Mouse (Mus musculus) bone marrow macrophage, adult 2 months (primary cell): ENCODE measurements around the gene Zbtb42. TPM values are rescaled to one million over a fixed set of nuclear protein-coding genes. Genes with fewer than 3 reads are reported as not detected.
A peak's percentile ranks its signal among the peaks of the same experiment; 100 is the strongest.

Experiments used
- H3K27ac ChIP-seq: 2 replicates; pipeline ENCODE4 v1.5.1; 2012; ENCODE audit warnings: low read depth, low read length; ENCODE audit not compliant: insufficient read depth
- H3K4me1 ChIP-seq: 2 replicates; pipeline ENCODE4 v1.6.1; 2012; ENCODE audit warnings: low read length; ENCODE audit not compliant: control insufficient read depth, insufficient read depth
- H3K4me3 ChIP-seq: 2 replicates; pipeline ENCODE4 v1.5.1; 2012; ENCODE audit warnings: mild to moderate bottlenecking, low read length, moderate library complexity; ENCODE audit not compliant: insufficient read depth
- CTCF ChIP-seq: IDR thresholded peaks from 2 replicates; pipeline ENCODE4 v1.5.1; 2012; ENCODE audit warnings: low read depth, mild to moderate bottlenecking, low read length, moderate library complexity
- POLR2A ChIP-seq: IDR thresholded peaks from 2 replicates; pipeline ENCODE4 v1.6.1; 2012; ENCODE audit warnings: mild to moderate bottlenecking, low read depth, low read length, borderline replicate concordance
- polyA plus RNA-seq: library from polyadenylated mRNA; stranded (reverse); fragments of >200 nt; gene quantifications from 2 replicates; pipeline ENCODE4 v1.2.4, GENCODE M21; 2012; ENCODE audit not compliant: missing spikeins, insufficient read depth, insufficient read length

Zbtb42 gene
- polyA plus RNA-seq, 1 experiment = 9.2 TPM

DNA sequence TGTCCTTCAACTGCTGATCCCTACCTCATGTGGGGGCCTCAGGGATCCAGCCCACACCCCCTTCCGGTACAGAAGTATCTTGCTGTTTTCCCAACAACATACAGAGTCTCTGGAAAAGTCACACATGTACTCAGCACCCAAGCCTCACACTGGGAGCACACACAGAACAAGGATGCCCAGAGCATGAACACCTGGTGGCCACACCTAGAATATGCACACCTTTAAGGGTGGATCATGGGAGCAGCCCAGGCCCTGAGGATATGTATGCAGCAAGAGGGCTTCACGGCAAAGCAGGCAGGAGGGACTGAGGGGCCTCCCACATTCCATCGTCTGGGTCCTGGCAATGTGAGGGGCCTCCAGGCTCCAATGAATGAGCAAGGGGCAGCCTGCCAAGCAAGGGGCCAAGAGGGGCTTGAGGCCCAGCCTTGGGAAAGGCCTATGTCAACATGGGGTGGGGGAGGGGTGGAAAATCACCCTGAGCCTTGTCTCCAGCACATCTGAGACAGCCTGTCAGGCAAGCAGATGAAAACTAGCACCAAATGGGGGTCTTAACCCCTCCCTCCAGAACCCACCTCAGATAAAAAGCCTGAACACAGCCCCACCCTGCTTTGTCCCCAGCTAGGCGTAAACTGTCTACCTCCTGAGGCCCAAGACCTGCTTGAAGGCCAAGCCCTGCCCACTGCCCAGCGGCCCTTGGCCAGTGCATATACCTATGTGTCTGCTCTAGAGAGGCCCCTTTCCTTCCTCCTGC, 17.9 kb upstream of the Zbtb42 start:
- H3K4me3 ChIP-seq = no peak overlapping the region
- peaks cover 6% of the 10 kb centered on the region for H3K4me1 ChIP-seq
- no peak overlapping the region for H3K27ac ChIP-seq
- no peak for TF ChIP-seq POLR2A
- TF ChIP-seq CTCF = no peak

DNA sequence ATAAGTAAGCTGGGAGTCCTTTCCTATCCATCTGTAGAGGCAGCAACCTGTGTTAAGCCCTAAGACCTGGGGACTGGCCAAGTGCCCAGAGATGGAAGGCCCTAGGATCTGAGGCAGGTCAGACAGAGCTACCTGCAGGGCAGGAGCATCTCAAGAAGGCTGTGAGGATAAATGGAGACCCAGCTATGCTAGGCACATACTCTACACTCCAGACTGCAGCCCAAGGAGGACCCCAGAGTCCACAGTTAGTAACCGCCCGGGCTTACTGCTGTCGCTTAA, 17.4 kb upstream of the Zbtb42 start:
- TF ChIP-seq POLR2A = no peak
- TF ChIP-seq CTCF = no peak
- no peak overlapping the region for H3K4me3 ChIP-seq
- no peak overlapping the region for H3K27ac ChIP-seq
- peaks cover 8% of the 10 kb centered on the region for H3K4me1 ChIP-seq

DNA sequence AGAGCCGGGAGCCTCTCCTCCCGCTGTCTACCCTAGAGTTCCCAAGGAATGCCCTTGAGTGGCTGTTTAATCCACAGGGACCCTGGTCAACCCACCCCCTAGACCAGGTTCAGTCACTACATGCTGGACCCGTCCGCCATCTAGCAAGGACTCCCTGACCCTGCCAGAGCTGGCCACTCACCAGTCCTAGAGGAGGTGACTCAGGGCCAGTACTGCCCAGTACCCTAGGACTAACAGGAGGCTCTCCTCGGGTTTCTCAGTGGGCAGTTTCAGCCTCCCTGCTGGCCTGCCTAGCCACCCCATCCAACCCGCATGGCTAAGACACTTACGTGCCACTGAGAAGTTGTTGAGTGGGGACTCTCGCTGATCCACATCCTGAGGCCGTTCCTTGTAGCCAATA, 16.8 kb upstream of the Zbtb42 start:
- TF ChIP-seq POLR2A (no peak), CTCF (no peak)
- Histone ChIP-seq H3K4me1 (peaks cover 13% of the 10 kb centered on the region), H3K4me3 (no peak overlapping the region), H3K27ac (no peak overlapping the region)

DNA sequence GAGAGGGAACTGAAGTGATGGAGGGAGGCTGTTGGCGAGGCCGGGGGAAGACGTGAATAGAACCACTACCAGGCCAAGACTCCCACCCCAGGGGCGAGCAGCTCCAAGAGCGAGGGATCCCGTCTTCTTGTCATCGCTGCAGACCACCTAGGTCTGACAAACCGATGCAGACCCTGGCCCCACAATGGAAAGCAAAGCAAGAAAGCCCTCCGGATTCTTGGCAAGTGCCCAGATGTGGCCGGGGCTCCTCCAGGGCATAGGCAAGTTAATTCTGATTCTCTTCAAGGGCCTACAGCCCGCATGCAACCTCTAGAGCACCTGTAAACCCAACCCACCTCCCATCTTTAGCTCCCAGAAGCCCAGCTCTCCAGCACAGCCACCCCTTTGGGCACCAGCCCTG, 15.3 kb upstream of the Zbtb42 start:
- Histone ChIP-seq H3K27ac (no peak overlapping the region), H3K4me3 (no peak overlapping the region), H3K4me1 (peaks cover 21% of the 10 kb centered on the region)
- TF ChIP-seq CTCF (no peak), POLR2A (no peak)

DNA sequence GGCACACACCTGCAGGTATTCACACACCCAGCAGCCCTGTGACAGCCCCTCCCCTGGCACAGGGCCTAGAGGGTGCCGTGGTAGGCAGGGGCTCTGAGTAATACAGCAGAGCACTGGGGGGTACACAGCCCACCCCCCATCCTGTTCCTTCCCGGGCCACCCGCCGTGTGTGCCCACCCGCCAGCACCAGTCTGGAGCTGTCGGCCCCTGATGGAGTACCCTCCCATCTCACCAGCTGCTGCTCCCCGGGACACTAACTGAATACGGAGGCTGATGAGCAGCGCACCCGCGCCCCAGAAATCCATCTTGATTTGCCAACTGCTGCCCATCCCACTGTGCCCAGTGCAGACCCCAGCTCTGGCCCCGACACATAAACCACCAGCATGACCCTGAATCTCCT, 14.9 kb upstream of the Zbtb42 start:
- Histone ChIP-seq H3K4me3 (no peak overlapping the region), H3K27ac (no peak overlapping the region), H3K4me1 (peaks cover 25% of the 10 kb centered on the region)
- TF ChIP-seq POLR2A (no peak), CTCF (no peak)

DNA sequence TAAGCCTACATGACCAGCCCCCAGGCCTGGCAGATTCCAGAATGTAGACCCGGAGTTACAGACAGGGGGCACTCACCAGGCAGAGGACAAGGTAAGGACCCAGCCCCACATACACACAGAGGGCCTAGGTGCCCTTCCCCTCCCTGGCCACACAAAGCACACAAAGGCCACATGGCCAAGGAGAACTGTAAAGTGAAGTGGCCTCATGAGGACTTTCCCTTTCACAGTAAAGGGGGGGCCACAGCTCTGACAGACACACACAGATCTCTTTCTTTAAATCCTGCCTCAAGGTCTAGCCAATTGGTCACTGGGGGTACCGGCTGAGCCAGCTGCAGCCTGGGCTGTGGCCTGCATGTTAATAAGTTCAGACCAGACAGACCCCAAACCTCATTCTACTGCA, 14.5 kb upstream of the Zbtb42 start:
- TF ChIP-seq POLR2A (no peak), CTCF (no peak)
- H3K4me1 ChIP-seq = peaks cover 29% of the 10 kb centered on the region

DNA sequence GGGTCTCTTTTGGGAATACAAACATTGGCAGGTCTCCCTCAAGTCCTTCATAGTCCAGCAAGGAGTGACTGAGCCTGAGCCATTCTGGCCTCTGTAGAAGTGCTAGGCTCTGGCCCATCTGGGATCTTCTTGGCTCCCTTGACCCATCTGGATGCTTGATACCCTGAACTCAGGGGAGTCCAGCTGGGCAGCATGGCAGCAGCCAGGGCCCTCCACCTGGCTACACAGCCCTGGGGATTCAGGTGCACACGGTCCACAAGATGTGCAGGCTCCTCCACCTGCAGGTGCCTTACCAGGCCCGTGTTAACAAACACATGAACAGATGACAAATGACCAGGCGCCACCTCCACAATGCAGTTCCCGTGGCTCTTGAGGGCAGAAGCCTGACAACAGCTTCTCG, 14.0 kb upstream of the Zbtb42 start:
- TF ChIP-seq CTCF = no peak
- no peak for TF ChIP-seq POLR2A
- no peak overlapping the region for H3K4me3 ChIP-seq
- H3K4me1 ChIP-seq = peaks cover 35% of the 10 kb centered on the region
- H3K27ac ChIP-seq = no peak overlapping the region

More for the DNA sequence above, 14.5 kb upstream of the Zbtb42 start:
- Histone ChIP-seq H3K27ac (no peak overlapping the region), H3K4me3 (no peak overlapping the region)

DNA sequence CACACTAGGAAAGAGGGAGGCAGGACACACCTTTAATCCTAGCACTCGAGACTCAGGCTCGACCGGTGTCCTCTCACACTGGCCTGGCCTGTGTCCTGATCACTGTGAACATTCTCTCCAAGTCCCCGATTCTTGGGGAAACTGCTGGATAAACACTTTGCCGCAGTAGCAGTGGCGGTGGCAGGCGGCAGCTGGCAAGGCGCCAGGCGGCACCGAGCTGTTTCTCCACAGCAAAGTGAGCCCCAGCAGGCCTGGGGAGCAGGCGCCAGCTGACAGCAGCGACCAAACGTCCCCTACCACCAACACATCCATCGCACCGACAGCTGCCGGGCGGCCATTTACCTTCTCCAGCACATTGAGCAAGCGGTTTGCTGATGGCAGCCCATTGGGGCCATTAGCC, 13.2 kb upstream of the Zbtb42 start:
- TF ChIP-seq POLR2A (no peak), CTCF (no peak)
- H3K4me3 ChIP-seq = no peak overlapping the region
- peaks cover 43% of the 10 kb centered on the region for H3K4me1 ChIP-seq
- H3K27ac ChIP-seq = no peak overlapping the region

DNA sequence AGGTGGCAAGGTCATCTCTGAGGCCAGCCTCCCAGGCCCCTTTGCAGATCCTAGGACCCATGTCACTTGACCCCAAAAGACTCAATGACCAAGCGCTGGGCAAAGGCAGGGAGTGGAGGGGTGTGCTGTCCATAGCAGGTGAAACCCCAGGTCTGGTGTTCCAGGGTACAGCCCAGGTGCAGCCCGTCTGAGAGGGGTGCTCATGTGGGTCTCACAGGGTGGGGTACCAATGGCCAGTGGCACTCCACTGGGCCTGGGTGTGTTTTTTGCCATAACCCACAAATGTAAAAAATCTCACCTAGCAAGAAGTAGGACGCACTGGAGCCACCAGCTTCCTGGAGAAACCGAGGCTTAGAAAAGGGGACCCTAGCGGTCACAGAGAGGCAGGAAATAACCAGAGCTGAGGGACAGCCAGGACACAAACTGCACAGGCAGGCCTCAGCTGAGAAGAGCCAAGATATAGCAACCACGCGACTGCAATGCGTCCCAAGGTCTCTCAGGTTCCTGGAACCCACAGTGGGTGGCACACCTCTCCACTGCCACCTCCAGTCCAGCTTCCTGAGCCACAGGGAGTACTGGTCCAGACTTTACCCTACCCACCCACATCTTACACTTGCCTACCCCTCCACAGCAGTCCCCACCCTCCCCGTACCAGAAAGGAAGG, 12.6 kb upstream of the Zbtb42 start:
- Histone ChIP-seq H3K4me3 (no peak overlapping the region), H3K27ac (no peak overlapping the region), H3K4me1 (peaks cover 48% of the 10 kb centered on the region)
- TF ChIP-seq POLR2A (no peak), CTCF (no peak)

DNA sequence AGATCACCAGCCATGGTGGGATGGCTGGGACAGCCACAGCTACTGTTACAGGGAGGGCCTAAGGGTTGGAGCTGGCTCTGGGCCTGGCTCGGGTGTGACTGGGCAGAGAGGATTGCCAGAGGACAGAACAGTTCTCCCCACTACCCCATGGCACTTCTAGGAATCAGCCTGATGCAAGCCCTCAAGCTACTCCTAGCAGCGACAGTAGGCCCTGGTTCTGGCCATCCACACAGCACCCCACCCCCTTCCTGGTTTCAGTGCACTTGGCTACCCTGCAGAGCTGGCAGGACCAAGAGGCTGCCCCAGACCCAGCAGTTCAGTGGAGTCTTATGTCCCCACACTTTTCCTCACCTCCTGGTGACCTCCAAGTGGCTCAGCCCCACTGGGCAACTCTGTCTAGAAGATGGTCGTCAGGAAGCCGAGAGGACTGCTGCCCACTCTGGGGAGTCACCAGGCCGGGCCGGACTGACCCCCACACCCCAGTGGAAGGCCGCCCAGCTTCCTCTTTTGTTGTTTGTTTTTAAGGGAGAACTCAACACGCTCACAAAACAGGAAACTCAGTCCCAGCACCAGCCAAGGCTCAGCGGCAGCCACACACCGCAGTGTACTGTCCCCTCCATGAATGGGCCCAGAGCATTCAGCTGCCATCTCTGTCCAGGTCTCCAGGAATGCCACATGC, 10.9 kb upstream of the Zbtb42 start:
- Histone ChIP-seq H3K4me3 (peak overlapping the region; percentile 50), H3K27ac (peak overlapping the region; percentile 88), H3K4me1 (peaks cover 65% of the 10 kb centered on the region)
- TF ChIP-seq CTCF (no peak), POLR2A (no peak)
